Mouse (Mus musculus) spleen, embryonic (tissue): ENCODE measurements around the gene Tnfrsf13c.
"Not testable (repeated sequence)": the region's sequence is repeated elsewhere in the genome, so short reads cannot be mapped to it uniquely, and the experiment has no call there.

Source experiments
- CTCF ChIA-PET: fragments of 350-600 bp; sonication (Branson Sonifier 250); formaldehyde crosslinking; loops from one replicate; lab custom pipeline; 2022; lab: Charles Lee

Gene Tnfrsf13c

DNA sequence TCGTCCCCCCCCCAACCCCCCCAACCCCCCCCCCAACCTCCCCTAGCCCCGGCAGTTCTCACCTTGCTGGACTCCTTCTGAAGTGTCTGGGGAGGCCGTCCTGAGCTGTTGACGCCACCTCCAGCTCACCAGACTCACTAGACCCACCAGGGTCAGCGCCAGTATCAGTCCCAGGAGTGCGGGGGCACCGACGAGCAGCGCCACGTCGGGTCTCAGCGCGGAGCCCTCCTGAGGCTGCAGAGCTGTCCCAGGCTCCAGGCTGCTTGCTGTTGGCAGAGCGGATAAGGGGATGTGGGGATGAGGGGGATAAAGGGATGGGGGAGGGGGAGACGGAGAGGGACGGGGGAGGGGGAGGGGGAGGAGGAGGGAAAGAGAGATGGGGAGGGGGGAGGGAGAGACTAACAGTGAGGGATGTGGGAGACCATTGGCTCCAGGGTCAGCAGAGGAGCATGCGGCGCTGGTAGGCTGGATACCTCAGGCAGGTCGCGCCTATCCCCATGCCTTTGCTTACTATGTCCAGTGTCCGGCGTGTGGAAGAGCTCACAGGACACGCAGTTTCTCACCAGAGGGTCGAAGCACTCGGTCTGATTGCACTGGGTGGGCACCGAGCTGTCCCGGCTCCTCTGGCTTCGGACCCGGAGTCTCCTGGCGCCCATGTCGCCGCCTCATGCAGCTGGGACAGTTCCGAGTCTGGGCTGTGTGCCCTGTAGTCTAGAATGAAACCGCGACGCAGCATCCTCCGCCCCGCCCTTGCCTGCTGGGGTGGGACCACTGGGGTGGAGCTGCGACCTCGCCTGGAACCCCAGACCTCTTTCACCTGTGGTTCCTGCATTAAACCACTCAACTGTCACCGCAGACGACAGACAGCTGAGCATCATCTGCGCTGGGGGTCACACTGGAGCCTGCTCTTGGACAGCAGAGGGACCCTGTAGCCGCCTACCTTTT is at the start of gene Tnfrsf13c:
Gene Tnfrsf13c (minus strand): TSS at position 713 of the 945 bp plus-strand sequence.
- CTCF ChIA-PET = interaction anchor here (0.7 to 1.5 kb wide), 3 partner anchors 20 to 58 kb away, joined by 3 to 5 read pairs (median 3); no protein-coding TSS in a partner anchor

DNA sequence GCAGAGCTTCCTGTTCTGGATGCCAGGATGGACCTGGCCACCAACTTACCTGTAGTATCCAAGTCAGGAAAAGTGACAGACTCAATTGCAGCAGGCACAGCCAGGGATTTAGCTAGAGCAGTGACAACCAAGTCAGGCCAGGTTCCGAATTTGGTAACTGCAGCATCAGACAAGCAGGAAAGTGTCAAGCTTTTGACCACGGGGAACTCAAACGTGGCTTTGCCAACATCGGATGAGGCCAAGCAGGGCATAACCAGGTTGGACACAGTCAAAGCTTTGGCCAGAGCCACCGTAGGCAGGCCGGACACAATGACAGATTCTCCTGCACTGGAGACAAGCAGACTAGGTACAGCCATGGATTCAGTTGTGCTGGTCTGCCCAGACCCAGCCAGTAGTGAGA is 48.1 kb upstream of the Tnfrsf13c start:
- CTCF ChIA-PET = interaction anchor here (0.7 kb wide), 1 partner anchor 41 kb away, joined by 5 read pairs; no protein-coding TSS in a partner anchor

DNA sequence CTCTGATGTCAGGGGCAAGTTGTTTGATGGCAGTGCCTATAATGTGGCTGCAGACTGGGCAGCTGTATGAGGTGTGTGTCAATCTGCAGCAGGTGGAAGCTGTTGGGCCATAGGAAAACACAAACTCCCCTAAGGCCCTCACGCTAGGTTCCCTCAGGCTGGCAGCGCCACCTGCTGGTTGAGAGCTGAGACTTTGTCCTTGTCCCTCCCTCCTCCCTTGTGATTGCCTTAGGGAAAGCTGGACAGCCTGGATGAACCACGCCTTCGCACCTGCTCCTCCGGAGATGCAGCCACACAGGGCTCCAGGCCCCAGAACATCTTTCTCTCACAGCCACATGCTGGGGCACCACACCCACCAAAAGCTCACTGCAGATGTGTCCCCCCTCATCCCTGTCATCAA is 47.0 kb upstream of the Tnfrsf13c start:
- CTCF ChIA-PET = no interaction called here

DNA sequence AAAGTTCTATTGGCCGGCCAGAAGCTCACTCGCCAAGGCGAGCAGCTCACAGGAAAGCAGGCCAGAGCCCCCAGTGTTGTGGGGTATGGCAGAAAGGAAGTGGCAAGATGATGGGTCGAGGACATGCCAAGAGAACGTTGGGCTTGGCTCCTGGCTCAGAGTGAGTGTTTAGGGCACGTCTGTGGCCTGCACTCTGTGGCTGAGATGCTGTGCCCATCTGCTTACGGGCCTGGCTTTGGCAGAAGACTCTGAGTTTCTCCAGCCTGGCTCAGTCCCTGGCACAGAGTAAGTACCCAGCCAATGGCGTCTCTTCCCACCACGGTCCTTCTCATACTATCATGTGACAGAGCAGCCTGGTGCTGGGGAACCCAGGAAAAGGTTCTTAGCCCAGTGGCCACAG is 44.6 kb upstream of the Tnfrsf13c start:
- CTCF ChIA-PET = interaction anchor here (0.5 kb wide), 1 partner anchor 818 kb away, joined by 4 read pairs; no protein-coding TSS in a partner anchor

DNA sequence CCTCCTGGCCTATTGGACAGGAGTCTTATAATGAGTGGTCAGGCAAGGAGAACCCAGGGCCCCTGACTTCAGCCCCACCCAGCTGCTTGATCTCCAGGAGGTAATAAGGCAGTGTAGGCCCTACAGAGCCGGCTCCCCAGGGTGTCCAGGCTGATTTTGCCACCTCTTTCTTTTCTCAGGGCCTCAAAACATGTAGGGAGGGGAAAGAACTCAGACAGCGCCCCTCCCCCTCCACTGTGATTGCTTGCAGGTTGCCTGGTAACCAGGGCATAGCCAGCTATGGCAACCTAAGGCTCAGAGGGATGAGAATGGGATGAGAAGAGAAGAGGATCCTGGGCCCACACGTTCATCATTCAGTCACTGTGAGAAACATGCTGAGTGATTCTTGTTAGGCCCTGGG is 44.0 kb upstream of the Tnfrsf13c start:
- CTCF ChIA-PET = interaction anchor here (0.5 to 0.7 kb wide), 2 partner anchors 818 to 1162 kb away, joined by 3 to 4 read pairs; no protein-coding TSS in a partner anchor

DNA sequence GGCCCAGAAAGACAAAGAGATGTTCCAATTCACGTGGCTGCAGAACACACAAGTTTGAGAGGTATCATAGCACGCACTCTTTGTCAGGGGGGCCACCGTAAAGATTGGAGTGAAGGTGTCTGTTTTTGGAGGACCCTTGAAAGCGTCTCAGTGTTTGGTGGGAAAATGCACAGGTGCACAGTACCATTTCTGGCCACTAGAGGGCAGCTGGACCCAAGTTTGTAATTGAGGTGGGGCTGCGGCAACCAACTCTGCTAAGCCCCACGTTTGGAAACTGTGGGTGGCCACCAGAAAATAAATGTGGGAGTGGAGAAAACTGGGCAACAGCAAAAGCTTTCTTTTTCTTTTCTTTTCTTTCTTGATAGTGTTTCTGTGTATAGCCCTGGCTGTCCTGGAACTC is 42.2 kb upstream of the Tnfrsf13c start:
- CTCF ChIA-PET = no interaction called here

DNA sequence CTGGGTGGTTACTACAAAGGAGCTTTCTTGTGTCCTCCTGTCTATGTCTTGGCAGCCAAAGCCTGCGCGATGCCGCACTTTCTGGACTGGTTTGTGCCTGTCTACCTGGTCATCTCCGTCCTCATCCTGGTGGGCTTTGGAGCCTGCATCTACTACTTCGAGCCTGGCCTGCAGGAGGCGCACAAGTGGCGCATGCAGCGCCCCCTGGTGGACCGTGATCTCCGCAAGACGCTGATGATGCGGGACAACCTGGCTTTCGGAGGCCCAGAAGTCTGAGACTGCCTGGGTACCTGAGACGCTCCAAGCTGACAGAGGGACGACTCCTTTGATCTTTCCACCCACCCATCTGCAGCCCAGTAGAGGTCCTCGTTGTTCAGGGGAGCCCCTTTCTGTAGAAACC is 35.3 kb upstream of the Tnfrsf13c start:
- CTCF ChIA-PET = no interaction called here

DNA sequence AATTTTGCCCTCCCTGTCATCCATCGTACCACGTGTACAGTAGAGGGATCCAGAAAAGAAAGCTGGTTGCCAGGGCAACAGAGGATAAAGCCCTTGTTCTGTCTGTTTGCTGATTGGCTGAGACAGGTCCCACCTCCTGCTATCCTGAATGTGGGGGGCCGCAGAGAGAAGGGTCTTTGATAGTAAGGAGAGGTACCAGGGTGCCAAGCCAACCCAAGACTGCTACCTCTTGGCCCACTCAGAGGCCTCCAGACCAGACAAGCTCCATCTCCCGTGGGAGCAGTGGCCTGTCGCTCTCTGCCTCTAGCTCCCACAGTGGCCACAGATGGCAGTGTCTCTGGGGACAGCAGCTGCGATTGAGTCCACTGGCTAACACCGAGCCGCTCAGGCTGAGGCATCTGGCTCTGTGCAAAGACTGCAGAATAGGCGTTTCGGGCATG is 31.8 kb upstream of the Tnfrsf13c start:
- CTCF ChIA-PET = no interaction called here

DNA sequence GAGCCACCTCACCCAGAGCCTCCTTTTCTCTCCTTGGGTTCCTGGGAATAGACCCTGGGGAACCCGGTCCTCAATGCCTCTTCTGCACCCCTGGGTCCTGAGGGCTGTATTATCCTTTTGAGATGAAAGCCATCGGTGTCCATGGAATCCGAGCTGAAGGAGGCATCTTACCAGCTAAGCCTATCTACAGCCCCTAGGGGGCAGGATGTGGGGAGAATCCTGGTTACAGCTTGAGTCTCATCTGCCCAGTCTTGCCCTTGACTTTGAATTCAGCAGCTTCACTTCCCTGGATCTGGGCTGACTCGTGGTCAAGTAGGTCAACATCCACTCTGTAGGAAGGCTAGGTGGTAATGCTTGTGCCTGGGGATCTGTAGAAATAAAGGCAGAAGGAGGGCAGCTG is 31.1 kb upstream of the Tnfrsf13c start:
- CTCF ChIA-PET = no interaction called here

DNA sequence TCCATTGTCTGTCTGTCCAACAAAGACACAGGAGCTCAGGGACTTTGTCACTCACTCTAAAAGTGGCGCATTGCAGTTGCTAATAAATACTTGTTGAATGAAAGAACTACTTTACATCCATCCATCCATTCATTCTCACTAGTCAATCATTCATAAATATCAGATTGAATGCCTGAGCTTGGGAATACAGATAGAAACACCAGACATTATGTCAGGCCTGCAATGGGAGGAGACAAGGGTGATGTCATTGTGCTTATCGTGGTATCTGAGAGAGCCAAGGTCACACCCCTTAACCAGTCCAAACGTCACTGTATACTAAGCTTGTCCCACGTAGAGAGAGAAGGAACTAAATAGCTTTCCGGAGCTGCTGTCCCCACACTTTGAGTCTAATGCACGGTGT is 27.9 kb upstream of the Tnfrsf13c start, which contains the start of gene 1500009C09Rik:
Gene 1500009C09Rik (plus strand): TSS at position 301 of the 400 bp plus-strand sequence.
- CTCF ChIA-PET = interaction anchor here (0.6 to 1.1 kb wide), 3 partner anchors 13 to 86 kb away, joined by 3 to 13 read pairs (median 3); no protein-coding TSS in a partner anchor

DNA sequence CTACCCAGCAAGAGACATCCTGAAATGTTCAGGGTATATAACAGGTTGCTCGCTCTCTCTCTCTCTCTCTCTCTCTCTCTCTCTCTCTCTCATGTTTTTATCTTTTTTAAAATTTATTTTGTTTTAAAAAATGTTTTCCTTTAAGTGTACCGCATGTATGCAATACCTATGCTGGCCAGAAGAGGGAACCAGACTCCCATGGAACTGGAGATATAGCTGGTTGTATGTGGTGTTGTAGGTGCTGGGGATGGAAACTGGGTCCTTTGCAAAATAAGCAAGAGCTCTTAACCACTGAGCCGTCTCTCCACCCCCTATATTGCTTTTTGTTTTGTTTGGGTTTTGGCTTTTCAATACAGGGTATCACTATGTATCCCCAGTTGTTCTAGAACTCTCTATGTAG is 27.4 kb upstream of the Tnfrsf13c start:
- CTCF ChIA-PET = interaction anchor here (0.6 to 1.1 kb wide), 4 partner anchors 13 to 600 kb away, joined by 3 to 6 read pairs (median 3); no protein-coding TSS in a partner anchor

DNA sequence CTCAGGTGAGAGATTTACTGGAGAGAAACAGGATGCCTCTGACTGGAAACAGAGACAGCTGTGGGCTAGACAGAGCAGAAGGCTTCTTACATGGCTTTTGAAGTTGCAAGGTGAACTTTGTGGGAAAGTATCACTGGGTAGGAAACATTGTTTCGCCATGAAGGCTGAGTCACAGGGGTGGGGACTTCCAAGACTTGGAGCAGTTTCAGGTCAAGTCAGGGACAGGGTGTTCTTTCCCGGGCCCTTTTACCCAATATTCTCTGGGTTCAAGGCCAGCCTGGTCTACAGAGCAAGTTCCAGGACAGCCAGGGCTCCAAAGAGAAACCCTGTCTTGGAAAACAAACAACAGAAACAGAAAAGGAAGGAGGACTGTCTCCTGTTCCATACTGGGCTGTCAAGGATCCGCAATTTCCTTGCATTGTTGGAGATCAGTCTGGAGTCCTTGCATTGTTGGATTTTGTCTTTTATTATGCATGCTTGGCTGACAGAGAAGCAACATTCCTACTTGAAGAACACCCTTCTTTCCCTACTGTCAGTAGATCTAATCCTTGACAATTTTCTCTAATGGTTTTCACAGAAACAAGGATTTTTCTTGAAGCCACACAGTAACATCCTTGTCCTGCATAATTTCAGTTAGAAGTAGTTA is 23.1 kb upstream of the Tnfrsf13c start:
- CTCF ChIA-PET = no interaction called here

DNA sequence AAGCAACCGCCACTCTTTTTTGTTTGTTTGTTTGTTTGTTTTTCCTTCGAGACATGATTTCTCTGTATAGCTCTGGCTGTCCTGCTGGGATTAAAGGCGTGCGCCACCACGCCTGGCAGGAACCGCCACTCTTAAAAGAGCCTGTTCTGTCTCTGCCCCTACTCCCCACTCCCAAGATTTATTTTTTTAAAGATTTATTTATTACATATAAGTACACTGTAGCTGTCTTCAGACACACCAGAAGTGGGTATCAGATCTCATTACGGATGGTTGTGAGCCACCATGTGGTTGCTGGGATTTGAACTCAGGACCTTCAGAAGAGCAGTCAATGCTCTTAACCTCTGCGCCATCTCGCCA is 20.6 kb upstream of the Tnfrsf13c start:
- CTCF ChIA-PET = not testable (repeated sequence)

DNA sequence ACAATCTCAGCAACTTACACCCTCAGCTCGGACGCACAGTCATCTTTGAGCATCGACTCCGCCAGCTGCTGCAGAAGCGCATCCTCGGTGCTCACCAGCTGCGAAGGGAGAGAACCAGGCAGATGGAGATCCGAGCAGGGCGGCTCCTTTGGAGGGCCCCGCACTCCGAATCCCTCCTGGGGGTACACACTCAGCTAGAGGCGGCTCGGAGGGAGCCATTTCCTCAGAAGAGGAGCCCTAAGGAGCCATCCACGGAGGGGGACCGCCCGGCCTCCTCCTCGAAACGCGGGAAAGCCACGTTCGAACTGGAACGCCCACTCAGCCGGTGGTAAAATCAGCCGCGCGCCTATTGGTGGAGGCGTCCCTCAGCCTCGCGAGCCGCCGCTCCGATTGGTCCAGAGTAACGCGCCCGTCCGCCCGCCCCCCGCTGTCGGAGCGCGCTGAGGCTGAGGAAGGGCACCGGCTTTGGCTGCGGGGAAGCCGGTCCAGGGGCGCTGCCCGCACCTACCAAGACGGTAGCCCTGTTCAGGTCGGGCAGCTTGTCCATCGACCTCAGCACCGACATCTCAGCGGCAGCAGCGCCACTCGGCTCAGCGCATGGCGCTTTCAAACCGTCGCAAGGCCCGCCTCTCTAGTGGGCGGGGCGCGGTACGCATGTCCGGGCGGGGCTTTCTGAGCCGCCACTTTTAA is 20.1 kb upstream of the Tnfrsf13c start, which contains the start of gene Cenpm:
Gene Cenpm (minus strand): TSS at position 634 of the 690 bp plus-strand sequence.
- CTCF ChIA-PET = no interaction called here

DNA sequence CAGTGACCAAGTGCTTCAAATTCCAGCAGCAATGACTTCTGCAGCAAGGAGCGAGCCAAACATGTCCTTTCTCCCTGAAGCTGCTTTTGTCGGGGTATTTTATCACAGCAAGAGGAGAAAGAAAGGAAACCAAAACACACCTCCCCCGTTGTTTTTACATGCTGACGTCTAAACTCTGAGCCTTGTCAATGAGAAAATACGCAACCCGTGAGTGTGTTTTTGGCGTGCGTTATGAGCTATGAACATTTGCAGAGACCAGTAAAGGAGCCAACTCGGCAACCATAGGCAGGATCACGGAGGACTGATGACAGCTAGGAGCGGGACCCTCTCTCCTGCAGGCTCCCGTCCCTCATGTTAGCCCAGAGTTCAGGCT is 19.6 kb upstream of the Tnfrsf13c start:
- CTCF ChIA-PET = no interaction called here

DNA sequence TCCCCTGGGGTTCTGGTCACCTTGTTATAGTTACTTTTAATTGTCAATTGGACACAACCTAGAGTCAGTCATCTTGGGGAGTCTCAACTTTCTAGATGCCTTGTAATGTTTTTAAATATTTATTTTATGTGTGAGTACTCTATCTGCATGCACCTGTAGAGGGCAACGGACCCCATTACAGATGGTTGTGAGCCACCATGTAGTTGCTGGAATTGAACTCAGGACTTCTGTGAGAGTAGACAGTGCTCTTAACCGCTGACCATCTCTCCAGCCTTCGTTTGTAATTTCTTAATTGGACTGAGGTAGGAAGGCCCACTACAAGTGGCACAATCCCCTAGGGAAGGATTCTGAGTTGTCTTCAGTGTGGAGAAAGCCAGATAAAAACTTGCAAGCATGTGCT is 19.1 kb upstream of the Tnfrsf13c start:
- CTCF ChIA-PET = no interaction called here

DNA sequence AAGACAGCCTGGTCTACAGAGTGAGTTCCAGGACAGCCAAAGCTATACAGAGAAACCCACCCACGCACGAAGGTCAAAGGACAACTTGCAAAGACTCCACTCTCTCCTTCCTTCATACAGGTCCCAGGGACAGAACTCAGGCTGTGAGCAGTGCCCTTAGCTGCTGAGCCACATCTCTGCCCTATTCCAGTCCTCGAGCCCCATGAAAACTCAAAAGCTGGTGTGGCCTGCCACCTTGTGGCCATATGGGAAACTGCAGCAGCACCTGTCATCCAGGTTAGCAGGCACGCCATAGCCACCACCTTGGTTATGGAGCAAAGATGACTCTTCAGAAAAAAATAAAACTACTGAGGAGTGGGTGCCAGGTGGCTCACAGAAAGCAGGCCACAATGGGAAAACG is 12.4 kb upstream of the Tnfrsf13c start:
- CTCF ChIA-PET = interaction anchor here (0.6 to 1.8 kb wide), 6 partner anchors 18 to 171 kb away, joined by 3 to 8 read pairs (median 4); partner anchors contain the start of gene Shisa8

DNA sequence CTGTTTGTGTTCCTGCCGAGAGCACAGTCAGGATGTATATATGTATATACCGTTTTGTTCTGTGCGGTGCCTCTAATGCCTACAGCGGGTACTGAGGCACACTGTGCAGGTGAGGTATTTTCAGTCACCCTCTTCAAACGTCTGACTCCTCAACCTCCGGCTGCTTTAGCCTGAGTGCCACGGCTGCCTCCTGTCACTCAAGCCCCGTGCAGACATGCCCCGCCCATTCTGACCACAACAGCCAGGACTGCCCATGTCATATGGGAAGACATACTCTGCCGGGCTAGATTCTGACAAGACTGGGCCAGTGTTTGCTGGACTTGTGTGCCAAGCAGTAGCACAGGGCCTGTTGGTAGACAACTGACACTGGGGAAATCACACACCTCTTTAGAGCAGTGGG is 11.5 kb upstream of the Tnfrsf13c start:
- CTCF ChIA-PET = no interaction called here

DNA sequence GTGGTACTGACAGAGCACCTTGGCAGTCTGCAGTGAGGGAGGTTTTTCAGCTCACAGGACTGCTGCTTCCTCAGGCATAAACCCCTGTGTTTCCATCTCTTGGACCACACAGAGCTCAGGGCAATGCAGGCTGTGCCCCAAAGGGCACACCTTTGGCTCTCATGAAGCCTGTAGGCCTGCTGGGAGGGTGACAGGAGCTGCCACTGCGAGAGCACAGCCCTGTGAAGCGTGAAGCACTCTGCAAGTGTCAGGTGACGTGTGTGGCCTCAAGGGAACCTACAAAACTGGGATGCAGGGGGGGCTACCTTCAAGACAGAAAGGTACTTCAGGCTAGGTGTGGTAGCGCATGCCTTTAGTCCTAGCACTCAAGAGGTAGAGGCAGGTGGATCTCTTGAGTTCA is 8.5 kb upstream of the Tnfrsf13c start:
- CTCF ChIA-PET = interaction anchor here (1.0 kb wide), 1 partner anchor 14 kb away, joined by 3 read pairs; no protein-coding TSS in a partner anchor

DNA sequence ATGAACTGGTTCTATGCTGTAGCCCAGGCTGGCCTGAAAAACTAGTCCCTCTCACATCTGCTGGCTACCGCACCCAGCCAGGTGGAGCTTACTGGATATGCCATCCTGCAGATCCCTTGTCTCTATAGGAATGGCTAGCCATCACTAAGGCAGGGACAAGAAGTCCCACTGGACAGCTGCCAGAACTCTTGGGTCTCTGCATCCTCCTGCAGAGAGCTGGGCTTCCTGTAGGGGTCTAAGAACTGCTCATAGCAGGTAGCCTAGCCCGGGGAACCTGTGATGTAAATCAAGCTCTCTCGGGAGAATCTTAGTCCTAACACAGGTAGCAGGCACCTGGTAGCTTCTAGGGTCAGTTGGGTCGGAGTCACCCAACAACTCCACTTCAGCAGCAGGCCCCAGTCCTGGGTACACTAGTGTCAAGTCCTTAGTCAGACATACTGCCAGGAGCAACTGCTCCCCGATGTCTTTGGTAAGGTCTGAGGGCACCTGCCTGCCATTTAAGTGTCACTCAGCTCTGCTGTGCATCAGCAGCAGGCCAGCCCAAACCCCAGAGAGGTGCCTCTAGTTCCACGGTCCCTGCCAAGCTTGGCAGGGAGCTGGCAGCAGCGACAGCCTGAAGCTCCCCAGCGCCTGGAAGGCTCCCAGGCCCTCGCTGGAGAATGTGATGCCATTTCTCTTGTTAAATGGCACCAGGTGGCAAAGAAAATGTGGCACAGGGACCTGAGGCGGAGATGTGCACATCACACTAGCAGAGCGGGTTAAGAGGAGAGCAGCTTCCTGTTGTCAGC is 7.6 kb upstream of the Tnfrsf13c start:
- CTCF ChIA-PET = interaction anchor here (0.5 to 1.0 kb wide), 3 partner anchors 13 to 294 kb away, joined by 3 to 4 read pairs (median 3); no protein-coding TSS in a partner anchor
